ENCODE assay signal across 31 mouse cellular contexts in genomic region chr4:146457126-146457525, GRCm38 (mm10). TPM values are rescaled to one million over a fixed set of nuclear protein-coding genes. Genes with fewer than 3 reads are reported as not detected.
DNase-seq lines count a peak whose midpoint lies in the region; ATAC-seq and TF ChIP-seq lines count a peak whose summit lies in the region.
"Had no signal": no experiment of that assay in that cellular context is flagged by ENCODE, and none has a peak within 500 bp of the region (broad histone marks: within the 10 kb centered on the region; RNA-seq: fewer than 3 reads in every experiment).

No protein-coding gene starts in this region.

- H3K4me3 ChIP-seq in forebrain, embryonic 12.5 days (replicated peaks): no peak overlapping the region
- H3K4me3 ChIP-seq in forebrain, postnatal 0 days (ENCODE audit: low read depth, low read length): no peak overlapping the region
- no peak overlapping the region for H3K4me3 ChIP-seq in hindbrain, postnatal 0 days (ENCODE audit: low read length)
- H3K4me3 ChIP-seq in hindbrain, embryonic 16.5 days (ENCODE audit: low read length): no peak overlapping the region
- no peak overlapping the region for H3K4me3 ChIP-seq in midbrain, postnatal 0 days (ENCODE audit: low read depth, low read length)
- no peak overlapping the region for H3K4me3 ChIP-seq in midbrain, embryonic 10.5 days
- no peak overlapping the region for H3K4me3 ChIP-seq in limb, embryonic 10.5 days
- H3K4me3 ChIP-seq: embryonic facial prominence, embryonic 10.5 days; embryonic facial prominence, embryonic 15.5 days; heart, embryonic 13.5 days; kidney, embryonic 15.5 days; limb, embryonic 15.5 days; liver, embryonic 15.5 days; lung, embryonic 15.5 days; midbrain, embryonic 13.5 days; neural tube, embryonic 12.5 days had no signal

- H3K4me1 ChIP-seq in forebrain, embryonic 12.5 days: no peaks in the 10 kb centered on the region
- no peaks in the 10 kb centered on the region for H3K4me1 ChIP-seq in forebrain, postnatal 0 days (ENCODE audit: insufficient read depth)
- H3K4me1 ChIP-seq in hindbrain, postnatal 0 days (ENCODE audit: insufficient read depth, low read length): no peaks in the 10 kb centered on the region
- no peaks in the 10 kb centered on the region for H3K4me1 ChIP-seq in hindbrain, embryonic 16.5 days (ENCODE audit: control insufficient read depth, insufficient read depth, low read depth, low read length)
- H3K4me1 ChIP-seq in midbrain, postnatal 0 days (ENCODE audit: insufficient read depth, low read length): no peaks in the 10 kb centered on the region
- H3K4me1 ChIP-seq in midbrain, embryonic 10.5 days: no peaks in the 10 kb centered on the region
- H3K4me1 ChIP-seq in limb, embryonic 10.5 days: no peaks in the 10 kb centered on the region
- H3K4me1 ChIP-seq: embryonic facial prominence, embryonic 10.5 days; embryonic facial prominence, embryonic 15.5 days; heart, embryonic 13.5 days; kidney, embryonic 15.5 days; limb, embryonic 15.5 days; liver, embryonic 15.5 days; lung, embryonic 15.5 days; midbrain, embryonic 13.5 days; neural tube, embryonic 12.5 days had no signal

- WGBS in forebrain, embryonic 12.5 days: 69% methylated on average over 2 of the region's 2 CpGs
- WGBS in forebrain, postnatal 0 days: 59% methylated on average over 2 of the region's 2 CpGs
- WGBS in hindbrain, postnatal 0 days: 55% methylated on average over 2 of the region's 2 CpGs
- 53% methylated on average over 2 of the region's 2 CpGs for WGBS in hindbrain, embryonic 16.5 days
- WGBS in midbrain, postnatal 0 days: 55% methylated on average over 2 of the region's 2 CpGs
- 77% methylated on average over 2 of the region's 2 CpGs for WGBS in midbrain, embryonic 10.5 days
- 82% methylated on average over 2 of the region's 2 CpGs for WGBS in limb, embryonic 10.5 days

- H3K27me3 ChIP-seq in forebrain, embryonic 12.5 days: no peaks in the 10 kb centered on the region
- no peaks in the 10 kb centered on the region for H3K27me3 ChIP-seq in forebrain, postnatal 0 days (ENCODE audit: insufficient read depth, low read length)
- H3K27me3 ChIP-seq in hindbrain, postnatal 0 days (ENCODE audit: insufficient read depth, low read length): no peaks in the 10 kb centered on the region
- H3K27me3 ChIP-seq in hindbrain, embryonic 16.5 days (replicated peaks; ENCODE audit: control insufficient read depth, insufficient read depth, low read length): no peaks in the 10 kb centered on the region
- H3K27me3 ChIP-seq in midbrain, postnatal 0 days (ENCODE audit: insufficient read depth, low read length): no peaks in the 10 kb centered on the region
- no peaks in the 10 kb centered on the region for H3K27me3 ChIP-seq in midbrain, embryonic 10.5 days (ENCODE audit: low read depth, poor library complexity, severe bottlenecking)
- no peaks in the 10 kb centered on the region for H3K27me3 ChIP-seq in limb, embryonic 10.5 days (ENCODE audit: low read depth, poor library complexity, severe bottlenecking)
- H3K27me3 ChIP-seq: embryonic facial prominence, embryonic 15.5 days; heart, embryonic 13.5 days; kidney, embryonic 15.5 days; limb, embryonic 15.5 days; liver, embryonic 15.5 days; lung, embryonic 15.5 days; midbrain, embryonic 13.5 days; neural tube, embryonic 12.5 days had no signal

- 0 out of 2 replicates have a peak, but pooled peaks cover 6% of the 10 kb centered on the region for H3K36me3 ChIP-seq in forebrain, embryonic 12.5 days (replicated peaks)
- H3K36me3 ChIP-seq in forebrain, postnatal 0 days (ENCODE audit: insufficient read depth): no peaks in the 10 kb centered on the region
- H3K36me3 ChIP-seq in hindbrain, postnatal 0 days (ENCODE audit: insufficient read depth, low read length): no peaks in the 10 kb centered on the region
- H3K36me3 ChIP-seq in hindbrain, embryonic 16.5 days (ENCODE audit: control insufficient read depth, insufficient read depth, low read length): no peaks in the 10 kb centered on the region
- H3K36me3 ChIP-seq in midbrain, postnatal 0 days (ENCODE audit: insufficient read depth, low read length): no peaks in the 10 kb centered on the region
- H3K36me3 ChIP-seq in midbrain, embryonic 10.5 days: peaks cover 9% of the 10 kb centered on the region; the same call in 1 of the 2 replicates
- peaks cover 18% of the 10 kb centered on the region; the same call in 1 of the 2 replicates for H3K36me3 ChIP-seq in limb, embryonic 10.5 days
- H3K36me3 ChIP-seq: embryonic facial prominence, embryonic 15.5 days; kidney, embryonic 15.5 days; limb, embryonic 15.5 days; lung, embryonic 15.5 days had no signal

- H3K27ac ChIP-seq in forebrain, embryonic 12.5 days: no peak overlapping the region
- H3K27ac ChIP-seq in forebrain, postnatal 0 days (ENCODE audit: low read depth, low read length): no peak overlapping the region
- H3K27ac ChIP-seq in hindbrain, postnatal 0 days: no peak overlapping the region
- H3K27ac ChIP-seq in hindbrain, embryonic 16.5 days (ENCODE audit: low read depth, low read length): no peak overlapping the region
- no peak overlapping the region for H3K27ac ChIP-seq in midbrain, postnatal 0 days (ENCODE audit: low read depth, low read length)
- no peak overlapping the region for H3K27ac ChIP-seq in midbrain, embryonic 10.5 days (replicated peaks)
- H3K27ac ChIP-seq in limb, embryonic 10.5 days: no peak overlapping the region
- H3K27ac ChIP-seq: embryonic facial prominence, embryonic 10.5 days; embryonic facial prominence, embryonic 15.5 days; heart, embryonic 13.5 days; kidney, embryonic 15.5 days; limb, embryonic 15.5 days; liver, embryonic 15.5 days; lung, embryonic 15.5 days; midbrain, embryonic 13.5 days; neural tube, embryonic 12.5 days; stomach, postnatal 0 days had no signal

- no peak for DNase-seq in forebrain, postnatal 0 days
- no peak for DNase-seq in hindbrain, postnatal 0 days (ENCODE audit: low spot score)
- no peak for DNase-seq in midbrain, postnatal 0 days (ENCODE audit: low spot score)
- no peak for DNase-seq in midbrain, embryonic 10.5 days (ENCODE audit: low spot score)
- peak; percentile 18 for DNase-seq in limb, embryonic 10.5 days (ENCODE audit: low spot score)
- DNase-seq in heart, adult 18-20 months: no peak
- DNase-seq: adrenal gland, adult 8-10 months; cerebellum, adult 2 months; cerebellum, postnatal 14 days; gastrocnemius, postnatal 10 days; heart, postnatal 10 days; kidney, adult 18-20 months; kidney, postnatal 4 days; right cerebral cortex, postnatal 4 days; thymus, adult 18-20 months; thymus, postnatal 25 days had no signal

- no peak for TF ChIP-seq CTCF in forebrain, postnatal 0 days (IDR thresholded peaks at IDR 0.05; ENCODE audit: low read depth)
- TF ChIP-seq CTCF in hindbrain, postnatal 0 days (IDR thresholded peaks at IDR 0.05; ENCODE audit: low read depth): no peak
- no peak for TF ChIP-seq CTCF in midbrain, postnatal 0 days (IDR thresholded peaks at IDR 0.05)

- peak; percentile 2; the same call in 1 of the 2 replicates for ATAC-seq in forebrain, embryonic 12.5 days (ENCODE audit: low FRiP score)
- no peak for ATAC-seq in forebrain, postnatal 0 days
- ATAC-seq in hindbrain, postnatal 0 days: 0 out of 2 replicates have a peak, but pooled peaks have one; percentile 6
- no peak for ATAC-seq in hindbrain, embryonic 16.5 days
- ATAC-seq in midbrain, postnatal 0 days (ENCODE audit: low FRiP score): 0 out of 2 replicates have a peak, but pooled peaks have one; percentile 3
- ATAC-seq: activated CD4-positive, CD25-positive, alpha-beta regulatory T cell, adult 4 months had no signal

- H3K4me2 ChIP-seq in forebrain, embryonic 12.5 days: no peak overlapping the region
- no peak overlapping the region for H3K4me2 ChIP-seq in forebrain, postnatal 0 days (ENCODE audit: low read depth)
- no peak overlapping the region for H3K4me2 ChIP-seq in hindbrain, postnatal 0 days (ENCODE audit: low read depth, low read length)
- H3K4me2 ChIP-seq in hindbrain, embryonic 16.5 days (ENCODE audit: low read length): no peak overlapping the region
- H3K4me2 ChIP-seq in midbrain, postnatal 0 days (ENCODE audit: low read depth, low read length, poor library complexity, severe bottlenecking): no peak overlapping the region
- H3K4me2 ChIP-seq: embryonic facial prominence, embryonic 15.5 days; heart, embryonic 13.5 days; kidney, embryonic 15.5 days; limb, embryonic 15.5 days; liver, embryonic 15.5 days; lung, embryonic 15.5 days; midbrain, embryonic 13.5 days; neural tube, embryonic 12.5 days had no signal

- peaks cover 64% of the 10 kb centered on the region for H3K9me3 ChIP-seq in forebrain, embryonic 12.5 days
- H3K9me3 ChIP-seq in forebrain, postnatal 0 days (ENCODE audit: low read length): peaks cover 69% of the 10 kb centered on the region
- H3K9me3 ChIP-seq in hindbrain, postnatal 0 days (ENCODE audit: low read length): peaks cover 59% of the 10 kb centered on the region
- peaks cover 55% of the 10 kb centered on the region for H3K9me3 ChIP-seq in hindbrain, embryonic 16.5 days (ENCODE audit: control insufficient read depth, low read length)
- peaks cover 64% of the 10 kb centered on the region for H3K9me3 ChIP-seq in midbrain, postnatal 0 days (ENCODE audit: low read length)
- H3K9me3 ChIP-seq in midbrain, embryonic 10.5 days (replicated peaks): peaks cover 80% of the 10 kb centered on the region
- peaks cover 45% of the 10 kb centered on the region for H3K9me3 ChIP-seq in limb, embryonic 10.5 days (replicated peaks)

- H3K9ac ChIP-seq in forebrain, embryonic 12.5 days: no peak overlapping the region
- H3K9ac ChIP-seq in forebrain, postnatal 0 days: no peak overlapping the region
- H3K9ac ChIP-seq in hindbrain, postnatal 0 days (replicated peaks; ENCODE audit: low read length): no peak overlapping the region
- H3K9ac ChIP-seq in hindbrain, embryonic 16.5 days (ENCODE audit: low read depth, low read length): no peak overlapping the region
- H3K9ac ChIP-seq in midbrain, postnatal 0 days (replicated peaks; ENCODE audit: low read length, poor library complexity, severe bottlenecking): no peak overlapping the region
- H3K9ac ChIP-seq: embryonic facial prominence, embryonic 15.5 days; heart, embryonic 13.5 days; kidney, embryonic 15.5 days; limb, embryonic 15.5 days; liver, embryonic 15.5 days; lung, embryonic 15.5 days; midbrain, embryonic 13.5 days; neural tube, embryonic 12.5 days had no signal

RNA-seq across cellular contexts. Expression of gene Zfp992, which starts 8.3 kb away (rescaled TPM):
- polyA plus RNA-seq in forebrain, embryonic 12.5 days (2016; fragmentation: Nextera tagmentation; extraction: Ambion mirVana): 2.0 and 3.0 TPM in 2 replicates
- 2.1 and 3.3 TPM in 2 replicates for total RNA-seq in forebrain, postnatal 0 days (2014; rRNA removed)
- polyA plus RNA-seq in forebrain, postnatal 0 days (2015; fragmentation: Nextera tagmentation; extraction: Ambion mirVana): 0.78 and 1.1 TPM in 2 replicates
- total RNA-seq in hindbrain, postnatal 0 days (2014; rRNA removed): 2.5 and 3.0 TPM in 2 replicates
- 1.6 and 2.2 TPM in 2 replicates for polyA plus RNA-seq in hindbrain, postnatal 0 days (2015; fragmentation: Nextera tagmentation; extraction: Ambion mirVana)
- 2.7 TPM in 2 replicates for polyA plus RNA-seq in hindbrain, embryonic 16.5 days (2015; fragmentation: Nextera tagmentation; extraction: Ambion mirVana)
- total RNA-seq in midbrain, postnatal 0 days (2014; rRNA removed): 2.8 and 5.2 TPM in 2 replicates
- polyA plus RNA-seq in midbrain, postnatal 0 days (2015; fragmentation: Nextera tagmentation; extraction: Ambion mirVana): 0.73 and 1.3 TPM in 2 replicates
- polyA plus RNA-seq in midbrain, embryonic 10.5 days (2016; fragmentation: Nextera tagmentation; extraction: Ambion mirVana): 3.5 and 3.7 TPM in 2 replicates
- 4.9 and 5.1 TPM in 2 replicates for polyA plus RNA-seq in limb, embryonic 10.5 days (2016; fragmentation: Nextera tagmentation; extraction: Ambion mirVana)
- total RNA-seq in heart, adult 18-20 months (2021): 1 to 10 TPM; 1.9 to 2.0 TPM

RNA-seq across cellular contexts. Expression of gene Zfp981, which starts 44.7 kb away (rescaled TPM):
- polyA plus RNA-seq in forebrain, embryonic 12.5 days (2016; fragmentation: Nextera tagmentation; extraction: Ambion mirVana): 0.09 TPM in 1 of 2 replicates, not detected in the other
- 0.05 and 0.31 TPM in 2 replicates for total RNA-seq in forebrain, postnatal 0 days (2014; rRNA removed)
- 0.10 TPM in 1 of 2 replicates, not detected in the other for polyA plus RNA-seq in forebrain, postnatal 0 days (2015; fragmentation: Nextera tagmentation; extraction: Ambion mirVana)
- total RNA-seq in hindbrain, postnatal 0 days (2014; rRNA removed): 0.16 TPM in 1 of 2 replicates, not detected in the other
- 0.08 and 0.11 TPM in 2 replicates for polyA plus RNA-seq in hindbrain, postnatal 0 days (2015; fragmentation: Nextera tagmentation; extraction: Ambion mirVana)
- polyA plus RNA-seq in hindbrain, embryonic 16.5 days (2015; fragmentation: Nextera tagmentation; extraction: Ambion mirVana): 0.20 and 0.39 TPM in 2 replicates
- total RNA-seq in midbrain, postnatal 0 days (2014; rRNA removed): 0.11 TPM in 1 of 2 replicates, not detected in the other
- polyA plus RNA-seq in midbrain, postnatal 0 days (2015; fragmentation: Nextera tagmentation; extraction: Ambion mirVana): 0.10 and 0.16 TPM in 2 replicates
- 0.11 TPM in 1 of 2 replicates, not detected in the other for polyA plus RNA-seq in midbrain, embryonic 10.5 days (2016; fragmentation: Nextera tagmentation; extraction: Ambion mirVana)
- 0.09 and 0.10 TPM in 2 replicates for polyA plus RNA-seq in limb, embryonic 10.5 days (2016; fragmentation: Nextera tagmentation; extraction: Ambion mirVana)
- 1 to 10 TPM in 1 of 2 experiments, under 1 TPM in 1; 0.67 to 1.3 TPM for total RNA-seq in heart, adult 18-20 months (2021)
- total RNA-seq: hematopoietic stem cell, adult 5-6 weeks had no signal
- polyA plus RNA-seq: heart, embryonic 13.5 days; lung, embryonic 15.5 days; midbrain, embryonic 13.5 days; spleen, adult 2 months; stomach, postnatal 0 days had no signal

Comparison
In these comparisons a context has a peak if more than half of its experiments do, and no peak if none do; other contexts are left out.
1. ATAC-seq: peak in forebrain, embryonic 12.5 days (single experiment), hindbrain, postnatal 0 days (single experiment) and midbrain, postnatal 0 days (single experiment); none in forebrain, postnatal 0 days (single experiment) and hindbrain, embryonic 16.5 days (single experiment).